Mouse (Mus musculus) kidney, postnatal 14 days (tissue): ENCODE data around the gene Hoxa13.
A peak's percentile ranks its signal among the peaks of the same experiment; 100 is the strongest.

Experiments used
- DNase-seq: peaks from one replicate; pipeline ENCODE4 v3.0.0; 2022; ENCODE audit warnings: mixed read lengths

Hoxa13 gene

DNA sequence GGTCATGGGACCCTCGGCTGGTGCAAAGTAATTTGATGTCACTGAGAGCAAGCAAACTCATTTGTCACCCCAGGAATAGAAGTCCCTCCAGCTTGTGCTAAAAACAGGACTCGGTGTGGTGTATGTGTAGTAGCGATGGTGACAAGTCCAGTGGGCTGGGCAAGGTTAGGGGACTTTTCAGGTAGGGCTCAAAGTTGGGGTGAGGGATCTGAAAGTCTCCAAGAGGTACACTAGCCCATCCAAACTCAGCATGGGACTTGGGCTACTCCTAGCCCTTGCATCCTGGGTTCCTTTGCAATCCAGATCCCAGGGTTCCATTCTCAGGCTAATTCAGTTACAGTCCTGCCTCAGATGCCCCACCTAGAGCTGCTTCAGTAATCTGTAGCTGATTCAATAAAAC is 8.1 kb upstream of the Hoxa13 start:
- DNase-seq, result no peak

DNA sequence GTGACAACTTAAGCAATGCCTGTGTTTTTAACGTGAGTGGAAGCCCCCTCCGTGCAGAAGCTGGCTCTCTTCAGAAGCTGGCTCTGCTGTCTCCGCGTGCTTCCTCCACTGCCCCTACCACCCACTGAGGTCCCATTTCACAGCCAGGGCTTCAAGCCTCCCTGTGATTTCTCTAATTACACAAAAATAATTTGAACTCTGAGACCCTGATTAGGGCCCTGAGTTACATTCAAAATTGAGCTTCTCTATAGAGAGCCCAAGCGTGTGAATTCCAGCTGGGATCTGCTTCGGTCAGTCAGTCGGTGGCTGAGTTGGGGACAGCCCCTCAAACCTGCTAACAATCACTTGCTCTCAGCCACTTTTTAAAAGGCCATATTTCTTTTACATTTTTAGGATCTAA is 7.7 kb upstream of the Hoxa13 start:
- DNase-seq, result no peak

DNA sequence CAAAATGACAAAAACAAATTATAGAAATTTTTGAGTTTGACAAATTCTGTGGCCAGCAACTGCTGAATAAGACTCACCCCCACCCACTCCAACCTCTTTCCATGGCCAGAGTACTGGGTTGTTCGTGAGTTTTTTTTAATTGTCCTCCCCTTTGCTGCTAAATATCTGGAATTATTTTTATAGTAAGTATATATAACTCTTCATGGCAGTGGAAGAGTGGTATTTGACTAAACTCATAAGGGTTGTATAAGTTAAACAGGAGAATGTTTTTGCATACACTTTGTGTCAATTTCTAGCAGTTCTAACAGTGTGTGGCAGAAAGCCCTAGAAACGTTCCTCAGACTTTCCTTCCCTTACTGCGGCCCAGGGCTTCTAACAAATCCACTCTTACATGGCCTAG is 7.0 kb upstream of the Hoxa13 start:
- DNase-seq, result no peak

DNA sequence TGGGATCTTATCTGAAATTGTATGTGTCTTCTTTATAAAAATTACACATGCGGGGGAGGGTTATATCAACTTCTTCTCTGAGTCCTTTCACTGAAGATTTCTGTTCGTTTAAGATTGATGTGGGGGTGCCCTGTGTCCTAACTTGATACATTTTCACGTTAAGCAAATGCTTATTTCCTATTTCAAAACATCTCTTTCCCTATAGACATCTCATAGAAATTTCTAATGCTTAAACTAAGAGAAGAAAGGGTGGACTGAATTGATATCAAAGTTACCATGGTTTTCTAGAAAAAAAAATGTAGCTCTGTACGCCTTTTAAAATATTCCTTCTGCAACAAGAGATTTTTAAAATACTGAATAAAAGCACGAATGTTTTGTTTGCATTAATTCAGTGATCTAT is 6.5 kb upstream of the Hoxa13 start:
- DNase-seq, result no peak

DNA sequence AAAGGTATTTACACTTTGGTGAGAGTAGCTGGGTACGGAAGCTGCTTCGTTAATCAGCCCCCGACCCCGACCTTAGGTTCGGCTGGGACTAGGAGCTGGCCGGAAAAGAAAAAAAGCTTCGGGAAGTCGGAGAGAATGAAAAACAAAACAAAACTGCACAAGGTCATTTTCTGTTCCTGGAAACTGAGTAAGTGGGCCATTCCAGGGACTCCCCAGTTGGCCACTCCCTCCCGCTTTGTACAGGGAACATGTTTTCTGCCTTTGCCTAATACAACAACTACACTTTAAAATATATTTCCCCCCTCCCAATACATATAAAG is 5.9 kb upstream of the Hoxa13 start:
- DNase-seq, result no peak

DNA sequence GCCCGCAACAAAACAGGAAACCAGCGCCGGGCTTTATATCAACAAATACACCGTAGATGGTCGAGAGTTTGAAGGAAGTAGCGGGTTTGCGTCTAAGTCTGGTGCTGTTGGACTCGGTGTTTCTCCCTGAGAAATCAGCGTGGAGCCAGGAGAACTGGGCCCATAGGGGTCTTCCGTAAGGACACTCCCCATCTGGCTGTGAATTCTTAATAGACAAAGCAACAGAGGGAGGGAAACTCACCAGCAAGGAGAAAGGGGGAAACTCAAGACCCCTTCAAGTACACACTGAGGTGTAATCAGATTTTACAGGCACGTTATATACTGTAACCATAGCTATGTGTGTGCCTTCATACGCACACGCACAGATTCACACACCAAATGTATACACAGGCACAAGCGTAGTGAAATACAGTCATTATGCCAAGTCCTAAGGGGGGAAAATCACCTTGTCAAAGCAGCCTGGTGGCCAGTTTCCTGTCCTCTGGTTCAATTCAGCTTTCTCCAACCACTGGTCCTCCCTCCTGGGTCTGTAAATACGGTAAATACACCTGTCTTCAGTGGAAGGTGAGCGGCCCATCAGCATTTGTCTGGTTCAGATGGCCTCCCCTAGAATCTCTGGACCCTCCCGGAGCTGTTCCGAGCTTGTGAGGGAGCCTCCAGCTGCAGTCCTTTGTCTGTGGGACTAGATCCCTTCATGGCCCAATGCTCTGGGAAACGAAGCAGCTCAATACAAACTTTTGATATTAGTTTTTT is 5.4 kb upstream of the Hoxa13 start:
- no peak for DNase-seq

DNA sequence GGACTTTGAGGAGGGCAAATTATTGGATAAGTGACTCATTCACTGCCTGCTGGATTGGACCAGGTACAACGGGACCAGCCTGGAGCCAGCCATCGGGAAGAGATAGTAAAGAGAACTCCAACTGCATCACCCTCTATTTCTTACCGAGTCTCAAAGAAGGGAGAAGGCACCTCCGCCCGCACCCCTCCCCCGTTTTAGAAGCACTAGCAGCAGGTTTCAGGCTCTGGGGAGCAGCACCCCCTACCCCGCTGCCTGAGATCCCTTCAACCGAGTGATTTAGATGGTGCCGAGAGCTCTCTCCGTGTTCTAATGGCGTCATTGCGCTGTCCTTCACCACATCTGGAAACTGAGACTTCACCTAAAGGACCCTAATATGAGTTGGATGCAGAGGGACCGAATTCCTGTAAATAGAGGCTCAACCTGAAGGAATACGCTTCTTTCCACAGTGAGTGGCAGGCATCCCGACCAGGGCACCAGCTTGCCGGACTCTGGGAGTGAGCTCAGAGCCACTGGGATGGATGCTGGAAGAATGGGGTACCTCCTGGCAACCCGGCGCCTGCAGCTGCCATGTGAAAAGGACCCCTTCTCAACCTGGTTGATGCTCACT is 4.7 kb upstream of the Hoxa13 start:
- no peak for DNase-seq

DNA sequence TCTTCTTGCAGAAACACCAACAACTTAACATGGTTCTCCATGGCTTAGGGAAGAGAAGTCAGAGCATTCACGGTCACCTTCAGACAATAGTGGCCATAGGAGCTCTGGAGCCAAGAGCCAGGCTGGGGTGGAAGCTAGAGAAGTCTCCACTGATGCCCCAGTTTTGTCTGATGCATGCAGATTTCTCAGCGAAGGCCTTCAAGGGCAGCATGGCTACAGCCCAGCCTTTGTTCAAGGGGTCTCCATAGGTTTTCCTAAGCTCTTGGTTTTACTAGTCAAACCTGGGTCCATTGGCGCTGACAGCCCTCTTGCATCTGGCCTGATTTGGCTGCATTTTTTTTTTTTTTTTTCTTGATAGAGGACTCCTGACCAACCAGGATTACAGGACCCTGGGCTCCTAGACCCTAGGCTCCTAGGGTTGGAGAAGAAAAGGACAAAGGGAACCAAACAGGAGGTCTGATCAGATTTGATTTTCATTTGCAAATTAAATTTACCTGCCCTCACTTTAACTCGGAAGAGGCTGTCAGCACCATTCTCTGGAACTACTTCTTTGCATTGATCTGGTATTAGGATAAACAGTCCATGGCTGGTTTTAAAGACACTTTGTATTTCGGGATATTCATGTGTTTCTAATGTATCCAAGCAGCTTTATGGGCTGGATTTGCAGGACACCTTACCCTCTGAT is 3.6 kb upstream of the Hoxa13 start:
- no peak for DNase-seq

DNA sequence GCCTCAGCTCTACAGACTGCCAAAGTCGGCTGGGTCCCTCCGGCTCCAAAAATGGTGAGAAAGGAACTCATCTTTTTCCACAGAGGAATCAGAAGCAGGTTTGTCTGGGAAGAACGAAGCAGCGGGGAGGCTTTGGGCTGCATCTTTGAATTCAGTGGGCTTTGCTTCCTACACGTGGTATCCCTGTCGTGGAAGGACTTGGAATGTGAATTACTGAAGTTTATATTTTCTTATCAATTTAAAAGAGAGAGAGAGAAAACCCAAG is 2.6 kb upstream of the Hoxa13 start:
- DNase-seq, result no peak

DNA sequence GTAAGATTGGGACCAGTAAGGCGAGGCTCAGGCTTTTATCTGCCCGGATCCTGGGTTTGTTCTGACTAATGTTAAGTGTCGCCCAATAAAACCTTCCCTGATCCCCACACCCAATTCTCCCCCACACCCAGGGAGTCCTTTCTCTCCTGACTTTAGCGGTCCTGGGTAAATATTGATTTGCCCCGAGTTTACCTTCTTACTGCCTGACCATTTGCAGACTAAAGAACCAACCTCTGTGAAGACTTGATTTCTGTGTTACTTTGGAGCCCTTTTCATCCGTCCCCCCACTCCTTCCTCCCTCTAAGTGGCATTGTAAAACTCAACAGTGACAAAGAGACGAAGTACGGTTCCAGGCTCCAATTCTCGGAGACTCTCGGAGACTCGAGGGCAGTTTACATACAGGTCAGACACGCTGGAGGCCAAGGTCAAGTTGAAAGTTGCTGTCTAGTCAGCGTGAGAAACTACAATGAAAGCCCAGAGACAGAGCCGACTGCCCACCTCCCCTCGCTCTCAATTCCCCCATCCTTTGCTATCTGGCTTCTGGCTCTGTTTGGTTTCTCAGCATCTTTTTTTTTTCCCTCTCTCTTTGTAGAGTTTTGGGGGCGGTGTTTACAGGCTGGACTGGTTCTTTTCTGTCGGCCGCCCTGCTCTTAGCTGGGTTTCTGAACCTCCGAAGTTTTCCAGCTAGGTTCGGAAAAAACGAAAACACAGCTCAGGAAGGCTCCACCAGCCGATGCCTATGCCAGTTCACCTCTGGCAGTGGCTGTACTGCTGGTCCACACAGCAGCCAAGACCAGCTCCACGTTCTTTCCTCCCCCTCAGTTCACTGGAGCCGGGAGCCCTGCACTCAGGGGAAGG is 2.0 kb upstream of the Hoxa13 start:
- DNase-seq, result no peak

DNA sequence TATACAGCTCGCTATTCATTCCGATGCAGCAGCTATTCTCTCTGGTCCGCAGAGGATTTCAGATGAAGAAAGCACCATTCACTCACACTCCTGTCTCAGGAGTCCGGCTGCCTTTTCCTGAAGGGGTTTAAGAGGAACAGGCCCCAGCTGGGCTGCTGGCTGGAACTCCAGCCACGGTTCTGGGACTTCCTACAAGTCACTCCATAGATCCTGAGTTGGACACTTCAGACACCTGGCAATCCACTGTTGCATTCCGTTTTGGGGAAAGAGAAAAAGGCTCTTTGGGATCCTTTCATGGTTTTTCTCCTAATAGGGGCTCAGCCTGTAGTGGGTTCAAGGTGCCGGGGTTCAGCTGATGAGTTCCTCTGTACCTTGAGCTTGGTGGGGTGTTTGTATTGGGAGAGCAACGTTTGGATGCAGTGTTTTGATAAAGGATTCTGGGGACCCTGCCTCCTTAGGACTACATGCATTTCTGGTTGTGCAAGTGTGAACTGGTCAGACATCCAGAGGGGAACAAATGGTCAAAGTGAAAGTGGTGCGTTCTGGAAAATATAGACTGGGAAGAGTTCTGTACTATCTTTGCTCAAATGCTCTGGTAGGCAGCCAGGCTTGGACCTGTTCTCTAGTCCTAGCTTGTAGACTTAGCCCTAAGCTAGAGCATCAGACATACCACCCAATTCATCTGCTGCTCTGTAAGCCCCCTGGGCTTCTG is 1.2 kb upstream of the Hoxa13 start:
- no peak for DNase-seq

DNA sequence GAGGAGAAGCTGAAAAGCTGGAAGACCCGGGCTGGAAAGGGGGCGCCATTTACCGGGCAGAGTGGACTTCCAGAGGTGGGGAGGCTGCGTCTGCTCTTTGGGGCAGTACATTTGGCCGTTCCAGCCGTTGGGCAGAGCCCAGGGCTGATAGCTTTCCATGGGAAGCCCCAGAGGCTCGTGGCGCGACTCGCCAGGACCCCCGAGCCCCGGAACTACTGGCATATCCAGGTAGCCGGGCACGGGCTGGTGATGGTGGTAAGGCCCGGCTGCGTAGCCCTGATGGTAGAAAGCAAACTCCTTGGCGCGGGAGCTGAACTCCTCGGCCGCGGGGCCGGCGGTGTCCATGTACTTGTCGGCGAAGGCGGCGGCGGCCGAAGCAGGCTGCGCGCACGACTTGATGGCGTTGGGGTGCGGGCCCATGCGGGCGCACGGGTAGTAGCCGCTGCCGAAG is 844 bp downstream of the Hoxa13 start:
- DNase-seq, result no peak

DNA sequence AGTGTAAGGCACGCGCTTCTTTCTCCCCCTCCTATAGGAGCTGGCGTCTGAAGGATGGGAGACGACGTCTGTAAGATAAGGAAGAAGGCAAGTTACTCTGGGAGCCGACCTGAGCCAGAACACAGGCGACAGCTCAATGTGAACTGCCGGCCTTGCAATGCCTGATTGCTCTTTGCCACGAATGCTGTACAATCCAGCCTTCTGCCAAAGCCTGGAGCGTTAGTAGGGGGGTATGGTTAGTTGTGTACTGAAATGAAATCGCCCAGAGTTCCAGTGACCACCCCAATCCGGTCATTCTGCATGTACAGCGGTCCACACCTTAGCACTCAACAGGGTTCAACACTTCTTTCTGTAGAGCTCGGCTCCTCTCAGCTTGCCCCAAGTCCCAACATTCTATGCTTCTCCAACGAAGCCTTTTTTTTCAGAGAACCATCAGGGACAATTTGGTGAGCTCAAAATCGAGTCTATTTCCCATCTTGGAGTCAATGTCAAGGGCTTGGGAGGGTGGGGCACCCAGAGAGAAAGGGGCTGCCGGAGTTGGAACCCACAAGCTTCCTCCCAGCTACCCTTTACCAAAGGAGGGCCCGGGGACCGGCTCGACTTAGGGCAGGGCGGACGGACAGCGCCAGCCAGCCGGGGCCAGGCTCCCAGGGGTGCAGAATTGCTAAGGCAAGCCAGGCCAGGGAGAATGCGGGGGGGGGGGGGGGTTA is 1.4 kb downstream of the Hoxa13 start:
- no peak for DNase-seq

DNA sequence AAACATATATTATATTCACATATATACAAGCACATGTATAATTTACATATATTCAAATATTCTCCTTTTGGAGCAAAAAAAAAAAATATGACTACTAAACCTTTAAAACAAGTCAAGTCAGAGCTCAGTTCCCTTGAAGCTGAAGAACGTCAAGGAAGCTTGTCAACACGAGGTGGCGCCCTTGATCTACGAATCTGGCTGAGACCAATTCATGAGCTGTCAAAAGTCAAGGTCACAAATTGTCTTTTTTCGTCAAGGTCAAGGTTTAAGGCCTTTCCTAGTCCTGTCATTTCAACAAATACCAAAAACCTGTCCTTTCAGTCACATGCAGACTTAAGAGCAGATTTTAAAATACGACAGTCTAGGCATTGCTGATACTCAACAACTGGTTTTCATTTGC is 3.7 kb downstream of the Hoxa13 start:
- peak; percentile 86 for DNase-seq

DNA sequence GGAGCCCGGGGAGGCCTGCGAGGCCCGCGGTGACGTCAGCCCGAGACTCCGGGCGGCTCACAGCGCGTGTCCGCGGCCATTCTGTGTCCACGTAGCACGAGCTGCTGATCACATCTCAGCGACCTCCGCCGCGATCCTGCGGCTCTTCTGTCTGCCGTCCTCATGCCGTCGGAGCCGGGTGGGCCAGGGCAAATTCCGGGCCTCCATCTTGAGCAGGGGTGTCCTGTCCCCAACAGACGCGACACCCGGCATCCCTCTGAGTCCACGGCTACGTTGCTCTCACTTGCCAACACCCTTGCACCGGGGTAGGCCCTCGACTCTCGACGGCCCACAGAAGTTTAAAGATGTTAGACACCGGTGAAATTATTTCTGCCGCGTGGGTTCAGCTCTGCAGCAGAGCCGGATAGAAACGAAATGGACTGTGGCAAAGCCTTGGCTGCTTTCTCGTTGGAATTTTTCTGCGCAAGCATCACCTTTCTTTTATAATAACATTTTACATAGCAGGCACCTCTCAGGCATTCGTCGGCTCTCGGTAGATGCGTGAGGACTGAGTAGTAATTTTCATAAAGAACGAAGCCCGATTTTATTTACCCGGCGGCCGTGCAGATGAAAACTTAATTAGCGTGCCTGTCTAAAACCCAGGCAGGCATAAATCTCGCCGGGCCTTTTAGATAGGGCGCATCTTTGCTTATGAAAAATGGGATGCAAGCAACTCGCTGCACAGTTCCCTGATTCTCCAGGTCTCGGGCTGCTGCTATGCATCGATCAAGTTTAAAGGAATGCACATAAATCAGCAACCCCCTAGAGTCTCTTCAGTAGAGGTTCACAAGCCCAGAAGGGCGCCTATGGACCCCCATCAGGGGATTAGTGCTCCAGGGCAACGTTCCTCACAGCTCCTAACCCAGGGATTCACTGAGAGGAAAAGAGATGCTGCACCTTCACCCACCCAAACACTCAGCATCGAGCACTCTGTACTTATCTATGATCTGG is 6.9 kb downstream of the Hoxa13 start:
- DNase-seq, result peak; percentile 27

DNA sequence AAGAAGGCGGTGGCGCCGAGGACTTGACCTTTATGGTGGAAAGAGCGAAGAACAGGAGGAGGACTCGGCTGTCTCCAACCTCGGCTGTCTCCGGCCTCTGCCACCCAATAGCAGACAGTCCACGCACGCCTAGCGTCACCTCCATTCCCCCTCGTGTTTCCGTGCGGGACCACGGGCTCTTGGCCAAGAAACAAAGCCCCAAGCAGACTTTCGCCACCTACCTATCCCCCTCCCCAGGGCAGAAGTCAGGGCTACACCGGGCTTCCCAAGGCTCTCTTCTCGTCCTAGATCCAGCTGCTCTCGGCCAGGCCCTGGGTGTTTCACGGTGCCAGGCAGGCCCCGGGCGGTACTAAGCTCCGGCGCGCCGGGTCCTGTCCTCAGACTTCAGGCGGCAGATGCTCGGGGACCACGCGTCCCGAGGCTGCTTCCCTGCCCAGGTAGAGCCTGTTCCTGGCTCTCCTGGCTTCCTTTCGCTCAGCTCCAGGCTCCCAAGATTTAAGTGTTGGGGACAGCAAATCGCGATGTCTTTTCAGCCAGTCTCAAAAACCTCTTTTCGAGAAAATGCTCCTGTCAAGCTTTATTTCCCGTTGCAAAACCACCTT is 7.8 kb downstream of the Hoxa13 start:
- no peak for DNase-seq

DNA sequence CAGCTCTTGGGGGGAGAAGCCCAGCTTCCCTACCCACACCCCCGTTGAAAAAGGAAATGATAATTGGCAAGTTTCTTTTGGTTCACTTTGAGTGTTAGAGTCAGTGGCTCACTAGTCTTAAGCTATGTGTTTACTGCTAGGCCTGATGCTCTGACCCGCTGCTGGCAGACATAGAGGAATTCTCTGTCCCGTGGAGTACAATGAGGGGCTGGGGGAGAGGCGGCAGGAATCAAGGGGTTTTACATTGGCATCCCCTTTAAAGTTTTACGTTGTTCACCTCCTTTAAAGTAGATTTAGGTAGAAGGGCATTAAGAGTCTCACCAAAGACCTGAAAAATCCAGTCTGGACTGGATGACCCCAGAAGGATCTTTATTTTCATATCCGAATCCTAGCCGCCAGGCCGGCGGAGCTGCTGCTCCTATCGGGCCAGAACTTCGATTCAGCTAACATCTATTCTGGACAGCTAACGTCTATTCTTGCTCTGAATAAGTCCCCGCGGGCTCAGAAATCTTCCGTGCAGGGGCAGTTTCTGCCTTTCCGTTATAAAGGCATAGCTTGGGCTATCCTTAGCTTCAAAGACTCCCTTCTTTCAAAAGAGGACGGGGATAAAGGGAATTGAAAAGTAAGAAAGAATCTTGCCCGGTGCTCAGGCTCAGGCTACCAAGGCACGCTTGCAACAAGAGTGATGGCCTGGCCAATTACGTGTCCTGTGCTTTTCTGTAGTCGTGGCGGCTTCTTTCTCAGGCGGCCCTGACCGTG is 8.5 kb downstream of the Hoxa13 start:
- DNase-seq, result no peak

DNA sequence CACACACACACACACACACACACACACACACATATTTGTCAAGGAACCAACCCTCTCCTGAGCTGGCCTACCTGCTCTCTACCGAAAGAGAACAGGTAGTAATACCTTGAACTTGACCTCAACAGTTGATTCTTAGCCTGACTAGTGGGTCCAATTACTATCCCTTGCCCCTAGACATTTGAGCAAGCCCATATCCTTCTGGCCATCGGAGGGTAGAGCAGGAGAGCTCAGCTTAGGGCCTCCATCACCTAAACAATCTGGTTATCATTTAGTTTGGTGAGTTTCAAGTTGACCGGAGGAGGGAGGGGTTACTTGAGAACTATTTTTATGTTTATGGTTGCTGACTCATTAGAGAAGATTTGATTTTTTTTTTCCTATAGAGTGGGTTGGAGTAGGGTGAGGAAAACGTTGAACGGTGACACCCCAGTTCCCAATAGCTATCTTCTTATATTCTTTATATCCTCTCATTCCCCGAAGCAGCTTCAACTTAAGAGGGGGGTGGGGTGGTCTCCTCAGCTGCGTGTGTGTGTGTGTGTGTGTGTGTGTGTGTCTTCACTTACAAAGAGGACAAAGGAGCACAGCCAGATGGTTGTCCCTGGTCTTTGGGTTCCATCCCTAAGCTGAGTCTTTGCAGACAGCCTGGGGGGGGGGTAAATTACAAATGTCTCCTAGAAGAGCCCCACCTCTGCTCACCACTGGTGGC is 9.4 kb downstream of the Hoxa13 start:
- no peak for DNase-seq

DNA sequence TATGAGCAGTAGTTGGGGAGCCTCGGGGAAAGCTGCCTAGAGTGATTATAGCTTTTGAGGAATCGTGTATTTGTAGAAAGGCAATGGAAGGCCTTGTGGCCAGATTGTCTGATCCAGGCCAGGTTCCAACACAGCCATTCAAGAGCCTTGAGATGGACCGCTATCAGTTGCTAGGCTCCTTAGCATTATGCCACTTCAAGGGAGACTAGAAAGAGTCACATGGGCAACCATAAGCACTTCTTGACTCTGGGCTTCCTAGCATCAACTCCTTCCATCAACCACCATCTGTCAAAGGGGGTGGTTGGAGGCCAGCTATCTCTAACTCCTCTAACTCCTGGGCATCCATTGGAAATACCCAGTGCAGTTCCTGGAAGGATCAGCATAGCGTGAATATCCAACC is 10.9 kb downstream of the Hoxa13 start:
- DNase-seq, result no peak
